Mouse (Mus musculus): ENCODE data around the gene Slc5a3. TPM values are rescaled to one million over a fixed set of nuclear protein-coding genes. Genes with fewer than 3 reads are reported as not detected.

The Slc5a3 gene
- polyA plus RNA-seq, 1 experiment from 2014 or later, result 7.0 TPM

DNA sequence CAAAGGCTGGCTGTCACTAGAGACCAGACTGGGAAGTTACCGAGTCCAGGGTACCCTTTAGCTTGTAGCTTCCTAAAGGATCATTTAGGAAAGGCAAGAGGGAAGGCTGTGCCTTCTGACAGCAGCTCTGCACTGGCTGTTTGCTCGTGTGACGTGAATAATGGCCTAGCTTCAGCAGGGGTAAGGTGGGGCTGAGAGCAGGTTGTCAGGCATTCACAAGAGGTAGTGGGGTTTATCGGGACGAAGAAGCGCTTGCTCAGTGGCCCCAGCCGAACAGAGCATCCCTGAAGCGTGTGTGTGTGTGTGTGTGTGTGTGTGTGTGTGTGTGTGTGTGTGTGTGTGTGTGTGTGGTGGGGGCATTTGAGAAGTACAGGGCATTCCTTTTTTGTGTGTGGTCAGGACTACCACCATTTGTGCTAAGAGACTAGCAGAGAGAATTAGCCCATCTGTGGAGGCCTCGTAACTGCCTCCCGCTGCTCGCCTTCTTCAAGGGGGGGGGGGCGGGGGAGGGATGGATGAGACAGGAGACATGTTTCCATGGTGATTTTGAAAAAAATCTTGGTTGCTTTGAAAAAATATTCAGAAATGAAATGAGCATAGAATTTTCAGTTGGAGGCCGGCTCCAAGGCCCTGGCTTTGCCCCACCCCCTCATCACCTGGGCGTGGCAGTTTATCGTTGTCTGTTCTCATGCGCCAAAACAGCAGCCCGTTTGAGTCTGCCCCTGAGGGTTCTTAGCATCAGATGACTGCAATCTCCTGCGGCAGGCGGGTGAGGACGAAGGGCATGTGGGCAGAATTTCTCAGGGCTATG, 57.7 kb downstream of the Slc5a3 start:
- Histone ChIP-seq H3K27ac (peak overlapping the region; percentile 48; the same call in 1 of the 2 replicates), H3K4me1 (peaks cover 47% of the 10 kb centered on the region), H3K27me3 (ENCODE audit: insufficient read depth, poor library complexity, severe bottlenecking) (no peaks in the 10 kb centered on the region), H3K36me3 (peaks cover 17% of the 10 kb centered on the region), H3K9me3 (no peaks in the 10 kb centered on the region), H3K4me3 (peak overlapping the region; percentile 27; the same call in 1 of the 2 replicates)
- WGBS, result 40% methylated on average over 20 of the region's 20 CpGs
- no peak for DNase-seq (ENCODE audit: low spot score)

DNA sequence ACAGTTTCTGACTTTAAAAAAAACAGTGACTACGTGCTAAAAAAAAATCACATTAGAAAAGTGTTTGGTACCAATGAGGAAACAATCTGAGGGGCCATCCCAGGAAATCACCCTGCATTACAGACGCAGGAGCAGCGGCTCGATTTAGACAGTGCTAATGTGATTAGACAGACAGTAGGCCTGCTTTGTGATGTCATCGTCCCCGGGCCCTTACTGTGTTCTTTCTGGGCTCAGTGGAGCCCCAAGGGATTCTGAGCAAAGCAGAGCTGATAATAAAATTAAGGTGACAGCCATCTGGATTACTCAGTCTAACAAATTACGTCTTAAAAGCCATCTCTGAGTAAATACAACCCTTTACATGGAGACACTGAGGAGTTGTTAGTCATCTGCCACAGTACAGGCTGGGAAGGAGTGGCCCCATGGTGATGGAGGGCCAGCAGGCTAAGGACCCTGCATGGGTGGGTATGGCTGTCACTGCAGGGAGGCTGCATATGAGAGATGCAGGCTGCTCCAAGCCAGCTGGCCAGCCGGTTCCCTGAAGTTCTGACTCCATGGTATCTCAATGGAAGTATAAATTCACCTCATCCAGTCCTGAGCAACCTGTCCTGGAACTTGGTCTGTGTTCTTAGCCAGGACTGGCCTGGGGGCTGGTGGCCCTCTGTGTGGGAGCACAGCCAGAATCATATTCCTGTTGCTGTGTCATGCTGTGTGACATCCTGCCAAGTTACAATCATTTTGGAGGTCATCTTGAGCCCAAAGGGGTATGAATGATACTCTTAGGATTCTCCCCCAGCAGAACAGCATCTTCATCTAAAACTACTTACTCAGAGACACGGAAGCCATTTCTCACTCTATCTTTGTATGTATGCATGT, 59.5 kb downstream of the Slc5a3 start:
- H3K27me3 ChIP-seq (ENCODE audit: insufficient read depth, poor library complexity, severe bottlenecking), result no peaks in the 10 kb centered on the region
- no peaks in the 10 kb centered on the region for H3K9me3 ChIP-seq
- no peak overlapping the region for H3K4me3 ChIP-seq
- no peak for DNase-seq (ENCODE audit: low spot score)
- H3K27ac ChIP-seq, result no peak overlapping the region
- WGBS, result 68% methylated on average over 9 of the region's 9 CpGs
- H3K36me3 ChIP-seq, result peaks cover 9% of the 10 kb centered on the region
- H3K4me1 ChIP-seq, result peaks cover 45% of the 10 kb centered on the region

DNA sequence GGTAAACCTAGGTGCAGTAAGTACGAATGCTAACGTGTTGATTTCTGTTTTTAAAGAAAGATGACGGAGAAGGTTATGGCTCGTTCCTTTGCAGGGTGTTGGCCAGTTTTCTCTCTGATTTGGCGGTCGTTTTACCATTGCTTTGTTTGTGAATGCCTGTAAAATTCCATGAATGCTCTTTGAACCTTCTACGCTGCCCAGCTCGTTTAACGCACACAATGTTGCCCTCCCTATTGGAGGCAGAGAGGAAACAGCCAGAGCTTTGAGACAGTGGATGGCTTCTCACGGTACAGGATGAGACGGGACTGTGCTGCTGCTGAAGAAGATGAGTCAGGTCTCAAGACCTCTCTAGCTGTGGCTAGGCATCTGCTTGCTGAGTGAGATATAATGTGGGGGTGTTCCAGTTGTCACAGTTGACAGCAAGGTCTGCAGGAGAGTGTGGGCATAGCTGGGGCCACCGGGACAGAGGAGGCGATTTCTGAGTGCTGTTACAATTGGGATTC, 60.9 kb downstream of the Slc5a3 start:
- no peaks in the 10 kb centered on the region for H3K36me3 ChIP-seq
- H3K9me3 ChIP-seq, result no peaks in the 10 kb centered on the region
- WGBS, result 70% methylated on average over 13 of the region's 13 CpGs
- no peak for DNase-seq (ENCODE audit: low spot score)
- H3K27me3 ChIP-seq (ENCODE audit: insufficient read depth, poor library complexity, severe bottlenecking), result no peaks in the 10 kb centered on the region
- H3K4me3 ChIP-seq, result no peak overlapping the region
- no peak overlapping the region for H3K27ac ChIP-seq
- H3K4me1 ChIP-seq, result peaks cover 38% of the 10 kb centered on the region

DNA sequence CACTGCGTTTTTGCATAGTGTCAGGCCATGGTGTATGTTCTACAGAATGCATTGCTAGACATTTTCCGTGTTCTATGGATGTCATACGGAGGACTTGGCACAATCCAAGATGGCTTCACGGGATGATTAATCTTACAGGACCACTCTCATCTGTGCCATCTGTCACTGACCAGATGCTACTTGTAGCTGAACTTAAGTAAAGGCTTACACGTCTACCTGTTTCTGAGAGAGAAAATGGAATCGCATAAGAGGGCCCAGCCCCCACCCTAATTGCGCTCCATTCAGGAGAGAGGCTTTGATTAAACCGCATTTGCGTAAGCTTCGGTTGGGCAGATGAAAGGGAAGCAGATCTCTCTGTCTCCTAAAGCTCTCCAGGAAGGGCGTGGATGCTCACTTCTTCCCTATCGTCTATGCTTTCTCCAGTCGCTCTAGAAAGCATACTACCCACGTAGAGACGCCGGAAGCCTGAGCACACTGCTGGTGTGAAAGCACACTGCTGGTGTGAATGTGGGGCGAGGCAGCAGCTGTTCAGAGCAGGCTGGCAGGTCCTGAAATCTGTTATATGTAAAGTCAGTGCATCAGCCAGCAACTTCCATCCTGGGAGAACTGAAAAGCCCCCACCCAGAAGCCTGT, 62.9 kb downstream of the Slc5a3 start:
- Histone ChIP-seq H3K27me3 (ENCODE audit: insufficient read depth, poor library complexity, severe bottlenecking) (no peaks in the 10 kb centered on the region), H3K9me3 (no peaks in the 10 kb centered on the region), H3K4me1 (peaks cover 18% of the 10 kb centered on the region), H3K4me3 (no peak overlapping the region), H3K36me3 (no peaks in the 10 kb centered on the region; the same call in 1 of the 2 replicates), H3K27ac (no peak overlapping the region)
- DNase-seq (ENCODE audit: low spot score), result no peak
- WGBS, result 76% methylated on average over 17 of the region's 17 CpGs

DNA sequence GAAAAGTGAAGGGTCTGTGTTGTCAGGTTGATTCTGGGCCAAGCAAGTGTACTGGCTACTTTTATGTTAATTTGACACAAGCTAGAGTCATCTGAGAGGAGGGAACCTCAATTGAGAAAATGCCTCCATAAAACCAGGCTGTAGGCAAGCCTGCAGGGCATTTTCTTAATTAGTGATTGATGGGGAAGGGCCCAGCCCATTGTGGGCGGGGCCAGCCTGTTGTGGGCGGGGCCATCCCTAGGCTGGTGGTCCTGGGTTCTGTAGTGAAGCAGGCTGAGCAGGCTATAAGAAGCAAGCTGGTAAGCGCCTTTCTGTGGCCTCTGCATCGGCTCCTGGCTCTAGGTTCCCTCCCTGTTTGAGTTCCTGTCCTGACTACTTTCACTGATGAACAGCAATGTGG, 69.1 kb downstream of the Slc5a3 start:
- no peak for DNase-seq (ENCODE audit: low spot score)
- Histone ChIP-seq H3K4me1 (peaks cover 15% of the 10 kb centered on the region; the same call in 1 of the 2 replicates), H3K27me3 (ENCODE audit: insufficient read depth, poor library complexity, severe bottlenecking) (no peaks in the 10 kb centered on the region), H3K9me3 (no peaks in the 10 kb centered on the region), H3K36me3 (no peaks in the 10 kb centered on the region; the same call in 1 of the 2 replicates), H3K4me3 (no peak overlapping the region), H3K27ac (no peak overlapping the region)
- WGBS, result 40% methylated on average over 4 of the region's 4 CpGs

DNA sequence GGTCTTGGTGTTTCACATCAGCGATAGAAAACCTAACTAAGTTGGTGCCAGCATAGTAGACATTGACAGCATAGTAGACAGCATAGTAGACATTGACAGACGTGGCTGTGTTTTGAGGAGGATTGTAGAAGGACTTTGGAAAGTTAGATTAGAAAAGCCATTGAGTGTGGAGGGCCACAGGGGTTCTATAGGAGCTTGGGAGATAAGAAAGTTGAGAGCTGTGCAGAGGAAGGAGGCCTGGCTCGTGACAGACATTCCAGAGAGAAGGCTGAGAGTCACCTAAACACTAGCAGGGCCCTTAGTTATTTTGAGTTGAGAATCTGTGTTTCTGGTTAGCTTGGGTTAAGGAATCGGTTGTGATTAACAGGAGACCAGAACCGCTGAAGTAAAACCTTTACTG, 69.5 kb downstream of the Slc5a3 start:
- no peak for DNase-seq (ENCODE audit: low spot score)
- Histone ChIP-seq H3K36me3 (no peaks in the 10 kb centered on the region; the same call in 1 of the 2 replicates), H3K4me1 (peaks cover 15% of the 10 kb centered on the region; the same call in 1 of the 2 replicates), H3K27ac (0 out of 2 replicates have a peak overlapping the region, but pooled peaks have one; percentile 10), H3K27me3 (ENCODE audit: insufficient read depth, poor library complexity, severe bottlenecking) (no peaks in the 10 kb centered on the region), H3K9me3 (no peaks in the 10 kb centered on the region), H3K4me3 (no peak overlapping the region)
- 57% methylated on average over 5 of the region's 5 CpGs for WGBS

DNA sequence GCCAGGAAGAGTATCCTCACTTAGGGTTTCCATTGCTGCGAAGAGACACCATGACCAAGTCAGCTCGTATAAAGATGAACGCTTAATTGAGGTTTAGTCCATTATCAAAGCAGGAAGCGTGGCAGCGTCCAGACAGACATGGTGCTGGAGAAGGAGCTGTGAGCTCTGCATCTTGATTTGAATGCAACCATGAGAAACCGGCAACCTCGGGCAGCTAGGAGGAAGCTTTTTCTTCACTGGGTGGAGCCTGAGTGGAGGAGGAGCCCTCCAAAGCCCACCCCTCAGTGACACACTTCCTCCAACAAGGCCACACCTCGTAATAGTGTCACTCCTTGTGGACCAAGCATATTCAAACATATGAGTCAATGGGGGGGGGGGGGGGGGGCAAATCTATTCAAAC, 71.7 kb downstream of the Slc5a3 start:
- no peaks in the 10 kb centered on the region for H3K27me3 ChIP-seq (ENCODE audit: insufficient read depth, poor library complexity, severe bottlenecking)

DNA sequence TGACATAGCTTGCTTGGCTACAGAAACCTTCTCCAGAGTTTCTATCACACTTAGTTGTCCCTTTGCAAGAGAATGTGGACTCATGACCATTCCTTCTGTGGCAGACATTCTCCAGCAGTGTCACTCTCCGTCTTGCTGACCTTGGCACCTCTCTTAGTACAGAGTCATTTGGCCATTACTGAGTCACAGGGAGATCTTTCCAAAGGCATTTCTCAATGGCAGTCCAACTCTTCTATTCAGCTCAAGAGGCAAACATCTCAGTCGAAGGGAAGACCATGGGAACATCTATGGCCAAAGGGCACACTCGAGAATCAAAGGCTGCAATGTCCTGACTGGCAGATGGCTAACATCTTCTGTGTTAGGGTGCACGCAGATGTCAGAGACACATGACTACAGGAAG, 74.4 kb downstream of the Slc5a3 start:
- Histone ChIP-seq H3K27me3 (ENCODE audit: insufficient read depth, poor library complexity, severe bottlenecking) (no peaks in the 10 kb centered on the region), H3K9me3 (no peaks in the 10 kb centered on the region), H3K36me3 (no peaks in the 10 kb centered on the region), H3K27ac (no peak overlapping the region), H3K4me1 (peaks cover 7% of the 10 kb centered on the region; the same call in 1 of the 2 replicates), H3K4me3 (no peak overlapping the region)
- 80% methylated on average over 4 of the region's 4 CpGs for WGBS
- no peak for DNase-seq (ENCODE audit: low spot score)

More for the DNA sequence above, 71.7 kb downstream of the Slc5a3 start:
- DNase-seq (ENCODE audit: low spot score), result no peak
- Histone ChIP-seq H3K9me3 (no peaks in the 10 kb centered on the region), H3K4me3 (no peak overlapping the region), H3K27ac (no peak overlapping the region), H3K4me1 (peaks cover 15% of the 10 kb centered on the region; the same call in 1 of the 2 replicates), H3K36me3 (no peaks in the 10 kb centered on the region)
- 85% methylated on average over 8 of the region's 8 CpGs for WGBS

DNA sequence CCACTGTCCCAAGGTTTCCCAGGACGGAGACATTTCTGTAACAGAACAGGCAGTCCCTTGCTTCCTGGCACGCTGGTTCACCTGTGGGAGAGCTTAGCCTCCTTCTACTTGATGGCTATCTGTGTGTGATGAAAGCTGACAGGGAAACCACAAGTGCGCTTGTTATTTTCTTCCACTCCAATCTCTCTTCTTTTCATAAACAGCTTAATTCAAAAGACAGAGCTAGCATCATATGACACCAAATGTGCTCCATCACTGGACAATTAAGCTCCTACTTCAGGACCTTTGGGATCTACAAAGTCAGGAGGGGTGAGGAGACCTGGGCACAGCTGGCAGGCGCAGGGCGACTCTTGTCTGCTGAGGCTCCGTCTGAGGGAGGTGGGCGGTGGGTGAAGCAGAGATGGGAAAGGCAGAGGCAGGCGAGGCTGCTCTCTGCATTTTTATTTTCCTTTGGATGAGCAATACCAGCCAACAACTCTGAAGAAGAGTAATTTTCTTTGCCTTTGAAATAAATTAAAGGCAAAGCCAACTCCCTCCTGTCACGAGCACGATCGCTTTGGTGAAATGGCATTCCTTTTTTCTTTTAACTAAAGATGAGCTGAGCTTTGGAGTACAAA, 76.1 kb downstream of the Slc5a3 start:
- Histone ChIP-seq H3K27ac (no peak overlapping the region), H3K4me3 (no peak overlapping the region)
- 87% methylated on average over 11 of the region's 11 CpGs for WGBS

DNA sequence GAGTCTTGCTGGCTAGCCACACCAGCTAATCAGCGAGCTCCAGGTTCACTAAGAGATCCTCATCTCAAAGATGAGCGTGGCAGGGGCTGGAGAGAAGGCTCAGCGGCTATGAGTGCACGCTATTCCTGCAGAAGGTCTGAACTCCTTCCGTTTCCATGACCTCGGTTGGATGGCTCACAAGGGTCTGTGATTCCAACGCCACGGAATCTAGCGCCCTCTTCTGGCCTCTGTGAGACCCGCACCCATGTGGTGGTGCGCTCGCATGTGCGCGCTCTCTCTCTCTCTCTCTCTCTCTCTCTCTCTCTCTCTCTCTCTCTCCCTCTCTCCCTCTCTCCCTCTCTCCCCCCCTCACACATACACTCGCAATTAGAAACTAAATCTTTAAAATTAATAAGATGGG, 78.2 kb downstream of the Slc5a3 start:
- no peak overlapping the region for H3K4me3 ChIP-seq
- no peaks in the 10 kb centered on the region for H3K9me3 ChIP-seq
- 89% methylated on average over 15 of the region's 15 CpGs for WGBS
- H3K27me3 ChIP-seq (ENCODE audit: insufficient read depth, poor library complexity, severe bottlenecking), result no peaks in the 10 kb centered on the region
- DNase-seq (ENCODE audit: low spot score), result no peak
- H3K4me1 ChIP-seq, result peaks cover 13% of the 10 kb centered on the region
- H3K36me3 ChIP-seq, result no peaks in the 10 kb centered on the region
- no peak overlapping the region for H3K27ac ChIP-seq

More for the DNA sequence above, 76.1 kb downstream of the Slc5a3 start:
- no peaks in the 10 kb centered on the region for H3K36me3 ChIP-seq
- H3K9me3 ChIP-seq, result no peaks in the 10 kb centered on the region
- no peaks in the 10 kb centered on the region for H3K27me3 ChIP-seq (ENCODE audit: insufficient read depth, poor library complexity, severe bottlenecking)
- DNase-seq (ENCODE audit: low spot score), result no peak
- H3K4me1 ChIP-seq, result peaks cover 2% of the 10 kb centered on the region; the same call in 1 of the 2 replicates
